Mouse (Mus musculus): ENCODE data around the gene Fdx1.

GRCm38 (mm10) chr9:51950667-51951066, 12.7 kb downstream of the Fdx1 start:
- no peak for TF ChIP-seq CTCF (IDR thresholded peaks at IDR 0.05; ENCODE audit: low read depth)
- no peak for TF ChIP-seq EP300 (IDR thresholded peaks at IDR 0.05; ENCODE audit: low read depth)
